Mouse (Mus musculus) CD8-positive naive resting alpha-beta T cell, adult 2 months (primary cell): Measurements from ENCODE around the gene Malrd1.

Source experiments
- DNase-seq, 2 experiments: peaks; one replicate each; pipeline ENCODE4 v3.0.0; 2022; ENCODE audit warnings: low read depth in 2 of 2, low spot score in 2 of 2

The Malrd1 gene

GRCm38 (mm10) chr2:16029752-16030151 lies 503.5 kb downstream of the Malrd1 start:
- no peak for DNase-seq

DNA sequence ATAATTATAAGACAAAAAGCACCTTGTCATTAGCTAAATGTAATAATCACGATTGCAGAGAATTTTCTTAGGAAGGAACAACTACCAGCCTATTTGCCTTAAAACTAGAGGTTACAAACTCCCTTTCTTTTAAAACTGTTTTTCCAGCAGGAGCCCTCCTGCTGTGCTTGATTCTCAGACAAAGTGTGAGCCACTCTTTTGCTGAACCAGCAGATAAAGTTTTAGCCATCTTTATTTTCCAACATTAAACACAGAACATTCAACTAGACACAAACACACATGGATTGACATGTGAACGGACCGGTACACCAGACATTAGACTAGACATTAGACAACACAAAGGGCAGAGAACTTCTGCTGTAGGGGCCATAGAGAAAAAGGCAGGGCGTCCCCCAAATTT lies 505.3 kb downstream of the Malrd1 start:
- no peak for DNase-seq

DNA sequence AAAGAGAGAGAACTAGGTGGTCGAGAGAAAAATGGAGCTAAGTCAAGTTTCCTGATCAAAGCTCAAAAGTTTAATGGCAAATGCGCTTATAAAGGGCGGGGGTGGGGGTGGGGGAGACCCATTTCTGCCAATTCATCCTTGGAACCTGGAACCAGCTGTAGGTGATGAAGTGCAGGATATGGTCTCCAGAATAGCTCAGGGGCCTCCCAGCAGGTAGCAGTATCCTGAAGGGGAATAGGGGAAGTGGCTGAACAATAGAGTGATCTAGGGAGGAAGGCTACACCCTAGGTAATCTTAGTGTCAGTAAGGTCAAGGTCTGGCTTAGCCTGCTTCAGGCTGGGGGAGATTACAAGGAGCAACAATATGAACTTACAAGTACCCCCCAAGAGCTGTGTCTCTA lies 506.5 kb downstream of the Malrd1 start:
- no peak for DNase-seq

DNA sequence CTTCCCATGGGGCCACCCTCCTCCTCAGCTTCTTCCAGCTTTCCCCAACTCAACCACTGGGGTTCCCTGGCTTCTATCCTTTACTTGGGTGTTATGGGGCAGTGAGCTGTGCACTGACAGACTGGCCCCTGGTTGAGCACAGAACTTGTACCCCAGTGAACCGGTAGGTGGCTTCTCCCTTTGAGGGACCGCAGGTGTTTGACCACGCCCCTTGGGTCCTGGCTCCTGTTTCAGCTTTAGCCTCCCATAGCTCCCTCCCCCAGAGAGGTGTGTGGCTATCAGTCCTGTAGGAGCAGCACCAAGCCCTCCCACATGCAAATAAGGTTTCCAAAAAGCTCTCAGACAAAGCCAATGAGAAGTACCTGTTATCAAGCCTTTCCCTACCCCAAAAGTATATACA lies 584.4 kb downstream of the Malrd1 start:
- DNase-seq = no peak

- no peak for DNase-seq
Observed at GRCm38 (mm10) chr2:16113333-16113732, 587.1 kb downstream of the Malrd1 start.

DNA sequence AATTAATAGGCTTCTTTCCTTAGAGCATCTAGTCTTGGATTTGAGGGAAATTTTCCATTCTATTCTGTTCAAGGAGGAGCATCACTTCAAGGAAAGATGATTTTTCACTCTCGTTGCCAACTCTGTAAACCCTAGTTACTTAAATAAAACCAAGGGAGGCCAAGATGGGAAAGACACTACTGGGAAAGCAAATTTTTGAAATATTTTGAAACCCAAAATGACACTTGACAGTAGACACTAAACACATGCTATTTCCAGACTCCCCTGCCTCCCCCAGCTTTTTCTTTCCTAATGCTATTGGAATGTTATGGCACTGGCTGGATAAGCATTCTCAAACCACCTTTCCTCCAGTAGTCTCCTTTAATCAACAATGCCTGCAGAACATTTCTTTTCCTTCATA lies 621.7 kb downstream of the Malrd1 start:
- no peak for DNase-seq

GRCm38 (mm10) chr2:16152623-16153022 lies 626.3 kb downstream of the Malrd1 start:
- no peak for DNase-seq

DNA sequence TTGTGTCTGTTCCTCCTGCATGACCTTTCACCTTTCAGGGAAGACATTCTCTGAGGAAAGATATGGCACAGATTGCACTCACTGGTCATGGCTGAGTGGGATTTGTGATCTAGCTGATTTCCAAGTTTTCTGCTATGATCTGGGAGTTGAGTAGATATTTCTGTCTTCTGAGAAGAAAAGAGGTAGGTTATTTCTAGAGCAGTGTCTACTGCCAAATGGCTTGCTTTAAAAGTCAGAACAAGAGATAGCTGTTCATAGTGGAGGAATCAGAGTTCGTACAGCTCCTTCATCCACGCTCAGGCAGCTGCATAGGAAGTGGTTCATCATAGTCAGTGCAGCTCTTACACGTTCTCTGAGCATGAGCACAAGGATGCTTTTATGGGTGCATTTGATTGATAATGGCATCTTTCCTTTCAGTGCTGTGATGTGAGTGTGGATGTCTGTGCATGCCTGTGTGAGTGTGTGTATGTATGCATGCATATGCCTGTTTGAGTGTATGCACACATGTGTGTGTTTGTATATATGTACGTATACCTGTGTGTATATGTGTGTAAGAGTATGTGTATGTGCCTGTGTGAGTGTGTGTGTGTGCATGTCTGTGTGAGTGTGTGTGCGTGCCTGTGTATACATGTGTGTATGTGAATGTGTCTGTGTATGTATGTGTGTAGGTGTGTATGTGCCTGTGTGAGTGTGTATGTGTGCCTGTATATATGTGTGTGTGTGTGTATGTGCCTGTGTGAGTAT lies 637.1 kb downstream of the Malrd1 start:
- no peak for DNase-seq

GRCm38 (mm10) chr2:16168611-16169010 lies 642.3 kb downstream of the Malrd1 start:
- DNase-seq = no peak

DNA sequence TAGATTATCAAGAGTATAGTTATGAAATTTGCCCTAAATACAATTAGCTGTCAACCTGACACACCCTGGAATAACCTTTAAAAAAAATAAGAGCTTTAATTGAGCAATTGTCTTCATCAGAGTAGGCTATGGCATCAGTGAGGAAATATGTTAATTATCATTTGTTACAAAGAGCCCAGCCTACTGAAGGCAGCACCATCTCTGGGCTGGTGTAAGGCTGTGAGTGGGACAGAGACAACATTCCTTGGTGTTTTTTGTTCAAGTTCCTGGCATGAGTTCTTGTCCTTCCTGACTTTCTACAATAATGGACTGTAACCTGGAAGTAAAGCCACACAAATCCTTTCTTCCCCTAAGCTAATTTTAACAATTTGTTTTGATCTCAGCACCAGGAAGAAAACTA lies 645.8 kb downstream of the Malrd1 start:
- DNase-seq = no peak

- DNase-seq = no peak
Observed at GRCm38 (mm10) chr2:16173355-16173754, 647.1 kb downstream of the Malrd1 start.

DNA sequence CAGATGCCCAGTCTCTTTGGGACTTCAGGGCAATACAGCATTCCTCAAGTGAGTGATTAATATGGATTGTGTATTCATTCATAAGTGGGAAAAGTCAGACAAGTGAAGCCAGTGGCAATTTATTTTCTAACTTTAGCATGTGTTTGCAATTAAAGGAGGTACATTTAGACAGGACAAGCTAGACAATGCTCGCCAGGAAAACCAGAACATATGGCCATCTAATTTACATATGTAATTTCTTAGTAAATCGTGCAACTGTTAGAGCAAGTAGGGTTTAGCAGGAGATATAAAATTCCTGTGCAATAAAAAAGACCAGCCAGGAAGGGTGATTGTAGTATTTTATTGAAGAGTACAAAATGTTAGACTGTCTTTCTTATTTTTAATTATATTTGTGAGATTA lies 655.9 kb downstream of the Malrd1 start:
- no peak for DNase-seq

- no peak for DNase-seq
Observed at GRCm38 (mm10) chr2:16183158-16183557, 656.9 kb downstream of the Malrd1 start.

DNA sequence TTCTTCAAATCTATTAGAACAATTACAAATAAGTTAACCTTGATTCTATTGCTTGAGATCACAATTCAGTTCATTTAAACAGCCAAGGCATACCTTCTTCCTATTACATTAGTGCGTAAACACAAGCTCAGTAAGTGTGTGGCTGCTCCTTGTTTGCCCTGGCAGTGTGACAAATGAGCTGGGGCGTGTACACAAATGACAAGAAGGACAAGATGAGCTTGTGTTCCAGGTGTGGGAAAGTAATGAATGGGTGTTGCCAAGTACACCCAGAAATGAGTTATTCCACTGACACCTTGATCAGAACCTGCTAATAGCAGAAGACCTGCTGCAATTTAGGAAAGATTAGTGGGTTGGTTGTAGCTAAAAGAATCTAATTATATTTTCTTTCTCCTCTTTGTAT lies 683.7 kb downstream of the Malrd1 start:
- DNase-seq = no peak

- no peak for DNase-seq
Observed at GRCm38 (mm10) chr2:16212752-16213151, 686.5 kb downstream of the Malrd1 start.

- no peak for DNase-seq
Observed at GRCm38 (mm10) chr2:16214111-16214510, 687.8 kb downstream of the Malrd1 start.

DNA sequence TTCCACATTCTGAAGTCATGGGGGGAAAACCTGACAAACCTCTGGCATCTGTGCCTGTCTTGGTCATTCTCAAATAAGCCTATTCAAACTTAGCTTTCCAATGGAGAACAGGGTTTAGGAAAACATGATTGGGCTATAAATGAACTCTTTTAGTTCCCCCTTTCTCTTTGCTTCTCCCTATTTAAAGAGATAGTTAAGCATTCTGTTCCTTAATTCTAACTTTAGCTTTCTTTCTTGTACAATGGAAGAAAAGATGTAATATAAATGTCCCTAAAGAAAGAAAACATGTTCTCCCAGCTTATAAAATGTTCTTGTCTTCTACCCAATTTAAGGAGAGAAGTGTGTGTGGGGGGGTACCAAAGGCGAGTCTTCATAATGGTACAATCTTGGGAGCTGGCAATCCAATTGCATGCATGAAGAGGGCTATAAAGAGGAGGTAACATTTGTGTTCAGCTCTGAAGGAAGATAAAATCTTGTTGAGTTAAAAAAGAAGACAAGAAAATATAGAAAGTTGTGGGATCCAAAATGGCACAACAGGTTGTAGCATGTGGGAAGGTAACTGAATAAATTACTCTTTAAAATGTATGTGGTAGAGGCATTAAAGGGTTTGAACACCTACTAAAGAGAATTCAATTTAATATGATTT lies 702.0 kb downstream of the Malrd1 start:
- DNase-seq = no peak

DNA sequence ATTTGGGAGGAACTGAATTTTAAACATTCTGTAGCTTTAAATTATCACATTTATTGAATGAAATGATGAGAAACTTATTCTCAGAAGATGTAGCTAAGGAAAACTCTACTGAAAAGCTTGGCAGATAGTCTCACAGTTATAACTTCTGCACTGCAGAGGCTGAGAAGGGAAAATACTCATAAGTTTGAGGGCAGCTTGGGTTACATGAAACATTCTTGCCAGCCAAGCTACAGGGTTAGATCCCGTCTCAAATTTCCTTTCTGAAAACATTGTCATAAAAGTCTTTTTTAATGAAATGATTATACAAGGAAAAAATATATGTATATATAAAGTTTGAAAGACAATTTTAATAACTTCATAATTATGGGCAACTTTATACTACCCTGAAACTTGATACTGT lies 714.6 kb downstream of the Malrd1 start:
- DNase-seq = no peak

- no peak for DNase-seq
Observed at GRCm38 (mm10) chr2:16243097-16243496, 716.8 kb downstream of the Malrd1 start.

DNA sequence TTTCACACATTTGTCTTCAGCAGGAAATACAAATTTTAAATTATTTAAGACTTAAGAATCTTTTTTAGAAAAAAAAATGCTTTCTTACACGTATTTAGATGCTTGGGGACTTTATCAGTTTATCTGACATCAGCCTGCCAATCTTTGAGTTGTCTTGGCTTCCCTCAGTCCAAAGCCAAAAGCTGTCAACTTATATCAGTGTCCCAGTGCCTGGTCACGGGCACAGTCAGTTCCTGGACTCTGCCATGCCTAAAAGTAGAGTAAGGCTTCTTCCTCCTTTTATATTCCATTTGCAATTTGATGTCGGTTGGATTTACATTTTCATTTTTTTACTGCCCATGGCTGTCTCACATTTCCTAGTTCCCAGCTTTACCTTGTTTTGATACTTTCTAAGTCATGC lies 722.6 kb downstream of the Malrd1 start:
- DNase-seq = no peak

DNA sequence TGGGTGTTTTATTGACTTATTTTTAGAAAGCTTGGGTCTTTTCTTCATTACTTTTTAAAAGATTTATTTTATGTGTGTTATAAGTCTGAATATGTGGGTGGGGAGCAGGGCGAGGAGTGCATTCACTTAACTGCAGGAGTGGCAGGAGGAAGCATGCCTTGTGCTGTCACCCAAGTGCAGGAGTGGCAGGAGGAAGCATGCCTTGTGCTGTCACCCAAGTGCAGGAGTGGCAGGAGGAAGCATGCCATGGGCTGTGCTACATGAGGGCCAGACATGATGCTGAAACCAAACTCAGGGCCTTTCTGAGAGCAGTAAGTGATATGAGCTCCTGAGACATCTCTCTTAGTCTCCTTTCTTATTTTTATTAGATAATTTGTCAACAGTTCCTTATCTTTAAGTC lies 726.0 kb downstream of the Malrd1 start:
- DNase-seq = no peak
